In the genomic region with DNA sequence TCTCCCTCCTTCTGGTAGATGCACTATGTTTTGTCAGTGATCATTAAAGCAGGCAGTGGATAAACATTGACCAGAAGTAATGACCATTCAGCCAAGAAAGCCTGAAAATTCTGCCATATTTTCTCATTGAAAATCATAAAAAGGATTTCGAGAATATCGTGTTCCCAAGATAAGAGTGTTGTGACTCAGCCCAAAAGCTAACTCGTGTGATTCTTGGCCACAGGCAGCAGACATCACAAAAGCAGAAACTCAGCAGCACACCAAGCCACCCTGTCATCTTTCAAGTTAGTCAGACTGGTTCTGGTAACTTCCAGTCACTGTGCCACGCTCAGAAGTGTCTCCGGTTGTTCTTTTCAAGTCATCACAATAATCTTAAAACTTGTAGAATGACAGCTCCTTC, we compare ENCODE assay signal across 31 mouse cellular contexts.
A peak's percentile ranks its signal among the peaks of the same experiment; 100 is the strongest.
DNase-seq lines count a peak whose midpoint lies in the region; ATAC-seq and TF ChIP-seq lines count a peak whose summit lies in the region.
"Had no signal": no experiment of that assay in that cellular context is flagged by ENCODE, and none has a peak within 500 bp of the region (broad histone marks: within the 10 kb centered on the region; RNA-seq: fewer than 3 reads in every experiment).

No protein-coding gene starts in this region.

- H3K27me3 ChIP-seq in liver, postnatal 0 days (ENCODE audit: insufficient read depth, low read length) = no peaks in the 10 kb centered on the region
- H3K27me3 ChIP-seq: embryonic facial prominence, embryonic 15.5 days; forebrain, embryonic 13.5 days; heart, embryonic 13.5 days; hindbrain, embryonic 12.5 days; intestine, embryonic 15.5 days; limb, embryonic 15.5 days; liver, embryonic 13.5 days; midbrain, embryonic 13.5 days had no signal

- peak overlapping the region; percentile 51; the same call in 1 of the 2 replicates for H3K27ac ChIP-seq in cortical plate, adult 2 months (ENCODE audit: insufficient read depth, low read length)
- H3K27ac ChIP-seq in liver, postnatal 0 days (ENCODE audit: low read depth) = no peak overlapping the region
- H3K27ac ChIP-seq: embryonic facial prominence, embryonic 10.5 days; embryonic facial prominence, embryonic 15.5 days; forebrain, embryonic 13.5 days; heart, embryonic 13.5 days; hindbrain, embryonic 12.5 days; hindbrain, postnatal 0 days; intestine, embryonic 15.5 days; limb, embryonic 10.5 days; limb, embryonic 15.5 days; liver, embryonic 13.5 days; macrophage; midbrain, embryonic 13.5 days had no signal

- no peak overlapping the region for H3K4me2 ChIP-seq in liver, postnatal 0 days (ENCODE audit: low read depth, low read length)
- H3K4me2 ChIP-seq: embryonic facial prominence, embryonic 15.5 days; forebrain, embryonic 13.5 days; heart, embryonic 13.5 days; hindbrain, embryonic 12.5 days; intestine, embryonic 15.5 days; limb, embryonic 15.5 days; liver, embryonic 13.5 days; midbrain, embryonic 13.5 days had no signal

- peak; percentile 50 for DNase-seq in heart, adult 8-10 months (ENCODE audit: low spot score)
- no peak for DNase-seq in heart, postnatal 14 days
- peak; percentile 17 for DNase-seq in urinary bladder, postnatal 14 days (ENCODE audit: low spot score)
- no peak for DNase-seq in urinary bladder, adult 2 months (ENCODE audit: low spot score)
- DNase-seq in liver, postnatal 0 days = no peak
- no peak for DNase-seq in frontal cortex, postnatal 10 days (ENCODE audit: low spot score in 2 of 2)
- DNase-seq: adrenal gland, postnatal 25 days; cerebellum, adult 18-20 months; cerebellum, postnatal 14 days; gastrocnemius, postnatal 25 days; kidney, adult 2 months; kidney, postnatal 36 days; layer of hippocampus, postnatal 36 days; liver, embryonic 13.5 days; lung, adult 2 months; lung, postnatal 10 days; right cerebral cortex, postnatal 25 days; thymus, adult 2 months; thymus, postnatal 4 days had no signal

- peaks cover 3% of the 10 kb centered on the region for H3K4me1 ChIP-seq in cortical plate, adult 2 months (ENCODE audit: control insufficient read depth, insufficient read depth, low read length)
- H3K4me1 ChIP-seq in liver, postnatal 0 days (ENCODE audit: insufficient read depth) = no peaks in the 10 kb centered on the region
- H3K4me1 ChIP-seq: embryonic facial prominence, embryonic 10.5 days; embryonic facial prominence, embryonic 15.5 days; forebrain, embryonic 13.5 days; heart, embryonic 13.5 days; hindbrain, embryonic 12.5 days; intestine, embryonic 15.5 days; limb, embryonic 10.5 days; limb, embryonic 15.5 days; midbrain, embryonic 13.5 days had no signal

- intact Hi-C loops in heart, postnatal 14 days (cut with DNase I) = no loop called here

- H3K9ac ChIP-seq in liver, postnatal 0 days (replicated peaks) = no peak overlapping the region
- H3K9ac ChIP-seq: embryonic facial prominence, embryonic 15.5 days; forebrain, embryonic 13.5 days; heart, embryonic 13.5 days; hindbrain, embryonic 12.5 days; intestine, embryonic 15.5 days; limb, embryonic 15.5 days; liver, embryonic 13.5 days; midbrain, embryonic 13.5 days had no signal

- TF ChIP-seq CTCF in cortical plate, adult 2 months (IDR thresholded peaks at IDR 0.05; ENCODE audit: extremely low read depth, insufficient read depth, low read length) = no peak
- TF ChIP-seq CTCF in liver, postnatal 0 days (IDR thresholded peaks at IDR 0.05; ENCODE audit: low read depth) = no peak

- no peaks in the 10 kb centered on the region for H3K36me3 ChIP-seq in liver, postnatal 0 days (replicated peaks; ENCODE audit: insufficient read depth, low read length)
- H3K36me3 ChIP-seq: embryonic facial prominence, embryonic 10.5 days; embryonic facial prominence, embryonic 15.5 days; heart, embryonic 13.5 days; hindbrain, embryonic 12.5 days; intestine, embryonic 15.5 days; limb, embryonic 10.5 days; limb, embryonic 15.5 days; liver, embryonic 13.5 days; midbrain, embryonic 13.5 days had no signal

- no peak overlapping the region for H3K4me3 ChIP-seq in cortical plate, adult 2 months (ENCODE audit: insufficient read depth, low read length)
- no peak overlapping the region for H3K4me3 ChIP-seq in liver, postnatal 0 days (ENCODE audit: low read depth, low read length)
- H3K4me3 ChIP-seq: embryonic facial prominence, embryonic 10.5 days; embryonic facial prominence, embryonic 15.5 days; forebrain, embryonic 13.5 days; heart, embryonic 13.5 days; hindbrain, embryonic 12.5 days; intestine, embryonic 15.5 days; limb, embryonic 10.5 days; limb, embryonic 15.5 days; liver, embryonic 13.5 days; midbrain, embryonic 13.5 days had no signal

- no peak for TF ChIP-seq EP300 in liver, postnatal 0 days (IDR thresholded peaks at IDR 0.05; ENCODE audit: low read depth)

- no peaks in the 10 kb centered on the region for H3K9me3 ChIP-seq in liver, postnatal 0 days (ENCODE audit: low read length)
- H3K9me3 ChIP-seq: embryonic facial prominence, embryonic 10.5 days; embryonic facial prominence, embryonic 15.5 days; forebrain, embryonic 13.5 days; heart, embryonic 13.5 days; hindbrain, embryonic 12.5 days; intestine, embryonic 15.5 days; limb, embryonic 10.5 days; limb, embryonic 15.5 days; liver, embryonic 13.5 days; midbrain, embryonic 13.5 days had no signal

- no peak for ATAC-seq in liver, postnatal 0 days
- ATAC-seq: forebrain, embryonic 13.5 days; hindbrain, postnatal 0 days; intestine, embryonic 15.5 days; midbrain, embryonic 13.5 days had no signal

- 64% methylated on average over 5 of the region's 5 CpGs for WGBS in liver, postnatal 0 days (ENCODE audit: insufficient replicate concordance)

- TF ChIP-seq POLR2A in cortical plate, adult 2 months (IDR thresholded peaks at IDR 0.05; ENCODE audit: extremely low read depth, insufficient read depth, low read length) = no peak

Comparison
In these comparisons a context has a peak if more than half of its experiments do, and no peak if none do; other contexts are left out.
1. DNase-seq: peak in heart, adult 8-10 months (single experiment) and urinary bladder, postnatal 14 days (single experiment); none in heart, postnatal 14 days (0 of 2), urinary bladder, adult 2 months (single experiment), liver, postnatal 0 days (single experiment) and frontal cortex, postnatal 10 days (0 of 2).